Mouse (Mus musculus) embryonic facial prominence, embryonic 14.5 days (tissue): ENCODE data around the gene BC025920. TPM values are rescaled to one million over a fixed set of nuclear protein-coding genes. Genes with fewer than 3 reads are reported as not detected.

Experiments
- ATAC-seq: fragments of 200-750 bp; cut with Nextera tagmentation; 2 replicates; pipeline ENCODE4 v1.8.0; 2017; ENCODE audit warnings: low read depth, moderate number of reproducible peaks, moderate TSS enrichment
- DNase-seq: peaks from one replicate; pipeline ENCODE4 v3.0.0-alpha.2; 2015; ENCODE audit warnings: low spot score
- H3K27ac ChIP-seq: fragments of 300-500 bp; sonication (generic); replicated peaks from 2 replicates; pipeline ENCODE4 v1.5.1; 2014; ENCODE audit warnings: low read depth, mild to moderate bottlenecking, low read length, moderate library complexity
- H3K27me3 ChIP-seq: fragments of 300-500 bp; sonication (generic); replicated peaks from 2 replicates; pipeline ENCODE4 v1.6.1; 2014; ENCODE audit warnings: low read length; ENCODE audit not compliant: control insufficient read depth, insufficient read depth
- H3K36me3 ChIP-seq: fragments of 300-500 bp; sonication (generic); 2 replicates; pipeline ENCODE4 v1.6.1; 2014; ENCODE audit warnings: low read length, mixed read lengths; ENCODE audit not compliant: control insufficient read depth, insufficient read depth
- H3K4me1 ChIP-seq: fragments of 300-500 bp; sonication (generic); 2 replicates; pipeline ENCODE4 v1.6.1; 2014; ENCODE audit warnings: antibody characterized with exemption, low read length; ENCODE audit not compliant: control insufficient read depth, insufficient read depth
- H3K4me2 ChIP-seq: fragments of 300-500 bp; sonication (generic); 2 replicates; pipeline ENCODE4 v1.6.1; 2014; ENCODE audit warnings: low read depth, mild to moderate bottlenecking, low read length, moderate library complexity, mixed read lengths
- H3K4me3 ChIP-seq: fragments of 300-500 bp; sonication (generic); 2 replicates; pipeline ENCODE4 v1.5.1; 2014; ENCODE audit warnings: low read depth, mild to moderate bottlenecking, low read length
- H3K9ac ChIP-seq: fragments of 300-500 bp; sonication (generic); 2 replicates; pipeline ENCODE4 v1.6.1; 2014; ENCODE audit warnings: low read depth, mild to moderate bottlenecking, low read length, moderate library complexity, mixed read lengths
- H3K9me3 ChIP-seq: fragments of 300-500 bp; sonication (generic); 2 replicates; pipeline ENCODE4 v1.6.1; 2016; ENCODE audit warnings: low read length; ENCODE audit not compliant: control insufficient read depth
- WGBS: fragments of 180-500 bp; shearing (Covaris S2); extraction: QIAGEN DNeasy Blood & Tissue Kit; methylation state at CpG from one replicate; pipeline ENCODE4 v1.1.7; 2014; 5-methylcytosine and 5-hydroxymethylcytosine counted together
- polyA plus RNA-seq: library from polyadenylated mRNA; unstranded; fragments of >200 nt; fragmentation: Nextera tagmentation; extraction: Ambion mirVana; gene quantifications from 2 replicates; pipeline ENCODE4 v1.2.1, GENCODE M21; 2014

Gene BC025920
- polyA plus RNA-seq, result 0.20 and 0.61 TPM in 2 replicates

- 0 out of 2 replicates have a peak, but pooled peaks cover 5% of the 10 kb centered on the region for H3K9me3 ChIP-seq
- peak within 1 kb of the TSS; percentile 78 for H3K4me2 ChIP-seq
- under 1% methylated on average over 39 of the region's 39 CpGs for WGBS
- no peaks in the 10 kb centered on the region for H3K27me3 ChIP-seq
- peak within 1 kb of the TSS; percentile 59 for H3K9ac ChIP-seq
- peak within 1 kb of the TSS; percentile 88 for H3K27ac ChIP-seq
- DNase-seq, result peak; percentile 99
- peak within 1 kb of the TSS; percentile 48 for H3K4me3 ChIP-seq
- 0 out of 2 replicates have a peak, but pooled peaks cover 4% of the 10 kb centered on the region for H3K36me3 ChIP-seq
- ATAC-seq, result peak; percentile 92
- peaks cover 18% of the 10 kb centered on the region for H3K4me1 ChIP-seq
These were observed at the start of gene BC025920 for GRCm38 (mm10) chr10:81605974-81606751. Gene BC025920, plus strand, starts transcription at chr10:81606270.

- no peak overlapping the region for H3K27ac ChIP-seq
- ATAC-seq (no peak), DNase-seq (no peak)
- no peak overlapping the region for H3K4me3 ChIP-seq
- H3K4me2 ChIP-seq, result no peak overlapping the region
- H3K36me3 ChIP-seq, result peaks cover 3% of the 10 kb centered on the region; the same call in 1 of the 2 replicates
- H3K9ac ChIP-seq, result no peak overlapping the region
- no peaks in the 10 kb centered on the region for H3K27me3 ChIP-seq
- no peaks in the 10 kb centered on the region for H3K9me3 ChIP-seq
- WGBS, result 66% methylated on average over 3 of the region's 3 CpGs
- H3K4me1 ChIP-seq, result peaks cover 5% of the 10 kb centered on the region
These were observed 49.8 kb upstream of the BC025920 start for GRCm38 (mm10) chr10:81556282-81556681.

GRCm38 (mm10) chr10:81557491-81557890 is 48.6 kb upstream of the BC025920 start:
- H3K36me3 ChIP-seq, result peaks cover 10% of the 10 kb centered on the region; the same call in 1 of the 2 replicates
- WGBS, result 29% methylated on average over 1 of the region's 1 CpGs
- H3K4me1 ChIP-seq, result peaks cover 10% of the 10 kb centered on the region
- ATAC-seq (no peak), DNase-seq (no peak)
- no peak overlapping the region for H3K27ac ChIP-seq
- no peaks in the 10 kb centered on the region for H3K9me3 ChIP-seq
- no peaks in the 10 kb centered on the region for H3K27me3 ChIP-seq
- no peak overlapping the region for H3K9ac ChIP-seq
- no peak overlapping the region for H3K4me3 ChIP-seq
- H3K4me2 ChIP-seq, result no peak overlapping the region

- DNase-seq (no peak), ATAC-seq (peak; percentile 70)
- H3K4me3 ChIP-seq, result peak within 1 kb of the TSS; percentile 82
- peaks cover 24% of the 10 kb centered on the region for H3K4me1 ChIP-seq
- H3K9ac ChIP-seq, result peak within 1 kb of the TSS; percentile 96
- no peaks in the 10 kb centered on the region for H3K27me3 ChIP-seq
- 0% methylated on average over 5 of the region's 53 CpGs for WGBS
- peaks cover 18% of the 10 kb centered on the region; the same call in 1 of the 2 replicates for H3K36me3 ChIP-seq
- H3K4me2 ChIP-seq, result peak within 1 kb of the TSS; percentile 85
- peak within 1 kb of the TSS; percentile 90 for H3K27ac ChIP-seq
- H3K9me3 ChIP-seq, result no peaks in the 10 kb centered on the region
These were observed 46.9 kb upstream of the BC025920 start, which contains the start of gene Aes for GRCm38 (mm10) chr10:81559163-81559626. Gene Aes, plus strand, starts transcription at chr10:81559488.

GRCm38 (mm10) chr10:81559627-81560539 is 46.2 kb upstream of the BC025920 start:
- H3K27ac ChIP-seq, result peak overlapping the region; percentile 90
- no peak for DNase-seq
- 1% methylated on average over 21 of the region's 36 CpGs for WGBS

GRCm38 (mm10) chr10:81560719-81561459 is 45.2 kb upstream of the BC025920 start:
- peak overlapping the region; percentile 85 for H3K4me2 ChIP-seq
- no peak for ATAC-seq
- DNase-seq, result no peak
- WGBS, result 11% methylated on average over 13 of the region's 16 CpGs
- peaks cover 32% of the 10 kb centered on the region for H3K4me1 ChIP-seq
- peak overlapping the region; percentile 90 for H3K27ac ChIP-seq
- no peaks in the 10 kb centered on the region for H3K27me3 ChIP-seq
- H3K4me3 ChIP-seq, result peak overlapping the region; percentile 82
- H3K9me3 ChIP-seq, result no peaks in the 10 kb centered on the region
- peak overlapping the region; percentile 96 for H3K9ac ChIP-seq
- H3K36me3 ChIP-seq, result peaks cover 34% of the 10 kb centered on the region

More at GRCm38 (mm10) chr10:81559627-81560539, 46.2 kb upstream of the BC025920 start:
- Histone ChIP-seq H3K4me3 (peak overlapping the region; percentile 82), H3K4me2 (peak overlapping the region; percentile 85), H3K9ac (peak overlapping the region; percentile 96), H3K9me3 (no peaks in the 10 kb centered on the region), H3K4me1 (peaks cover 31% of the 10 kb centered on the region), H3K27me3 (no peaks in the 10 kb centered on the region), H3K36me3 (peaks cover 25% of the 10 kb centered on the region)
- peak; percentile 21 for ATAC-seq

- peaks cover 45% of the 10 kb centered on the region for H3K36me3 ChIP-seq
- H3K4me1 ChIP-seq, result peaks cover 32% of the 10 kb centered on the region
- no peak overlapping the region for H3K4me3 ChIP-seq
- H3K4me2 ChIP-seq, result 0 out of 2 replicates have a peak overlapping the region, but pooled peaks have one; percentile 10
- DNase-seq, result no peak
- WGBS, result 66% methylated on average over 6 of the region's 6 CpGs
- no peaks in the 10 kb centered on the region for H3K9me3 ChIP-seq
- no peaks in the 10 kb centered on the region for H3K27me3 ChIP-seq
- no peak for ATAC-seq
- H3K9ac ChIP-seq, result peak overlapping the region; percentile 20; the same call in 1 of the 2 replicates
- no peak overlapping the region for H3K27ac ChIP-seq
These were observed 43.7 kb upstream of the BC025920 start for GRCm38 (mm10) chr10:81562411-81562810.
